Mouse (Mus musculus) layer of hippocampus, postnatal 25 days (tissue): ENCODE results near the gene Gstz1. TPM values are rescaled to one million over a fixed set of nuclear protein-coding genes. Genes with fewer than 3 reads are reported as not detected.

Experiments
- total RNA-seq, 2 experiments: library from RNA; stranded (reverse); gene quantifications; 2 replicates each; pipeline ENCODE4 v1.2.3; 2021

Gene Gstz1
- total RNA-seq, 2 experiments from 2014 or later = 45.3 to 47.7 TPM

Other genes with a start within 250 kb of the Gstz1 start
- 10 to 100 TPM; 62.0 to 74.2 TPM for gene Cipc, start 200.1 kb upstream of the Gstz1 start, total RNA-seq
- gene Zdhhc22, start 156.7 kb upstream of the Gstz1 start, total RNA-seq = 10 to 100 TPM; 10.3 to 10.9 TPM
- gene Tmem63c, start 125.8 kb upstream of the Gstz1 start, total RNA-seq = 10 to 100 TPM; 32.4 to 35.6 TPM
- 1 to 10 TPM; 2.0 to 2.2 TPM for gene Ngb, start 44.6 kb upstream of the Gstz1 start, total RNA-seq
- 10 to 100 TPM; 17.5 to 19.2 TPM for gene Pomt2, start 803 bp downstream of the Gstz1 start, total RNA-seq
- gene Samd15, start 52.6 kb downstream of the Gstz1 start, total RNA-seq = 1 to 10 TPM; 2.2 to 3.9 TPM
- 10 to 100 TPM; 27.6 to 28.9 TPM for gene Tmed8, start 53.3 kb downstream of the Gstz1 start, total RNA-seq
- 1 to 10 TPM; 1.6 to 1.7 TPM for gene Noxred1, start 91.6 kb downstream of the Gstz1 start, total RNA-seq
- gene Vipas39, start 119.1 kb downstream of the Gstz1 start, total RNA-seq = 10 to 100 TPM; 53.9 to 59.5 TPM
- 100 to 1,000 TPM; 167 to 194 TPM for gene Ahsa1, start 119.3 kb downstream of the Gstz1 start, total RNA-seq
- gene Ism2, start 152.5 kb downstream of the Gstz1 start, total RNA-seq = under 1 TPM; 0.25 to 0.70 TPM
- gene Sptlc2, start 241.2 kb downstream of the Gstz1 start, total RNA-seq = 10 to 100 TPM; 30.8 to 41.6 TPM